Mouse (Mus musculus) liver, embryonic 11.5 days (tissue): ENCODE measurements at regions not wholly inside any gene's neighbourhood (a gene's known extent, or its start where the extent isn't known, plus 50 kb on each side); places are given as distances from the start of the nearest gene placed in this dataset.

Experiments
- ATAC-seq: fragments of 200-750 bp; cut with Nextera tagmentation; replicated peaks from 2 replicates; pipeline ENCODE4 v1.8.0; 2017; ENCODE audit warnings: moderate number of reproducible peaks, mild to moderate bottlenecking, moderate TSS enrichment, moderate library complexity; ENCODE audit not compliant: low FRiP score
- DNase-seq: peaks from one replicate; pipeline ENCODE4 v3.0.0-alpha.2; 2017; ENCODE audit warnings: low spot score
- H3K27ac ChIP-seq: fragments of 300-500 bp; sonication (generic); 2 replicates; pipeline ENCODE4 v1.5.1; 2014; ENCODE audit warnings: mild to moderate bottlenecking, low read depth, low read length, control low read depth
- H3K27me3 ChIP-seq: fragments of 300-500 bp; sonication (generic); replicated peaks from 2 replicates; pipeline ENCODE4 v1.6.1; 2014; ENCODE audit warnings: low read length, mixed read lengths; ENCODE audit not compliant: control insufficient read depth, insufficient read depth
- H3K36me3 ChIP-seq: fragments of 300-500 bp; sonication (generic); 2 replicates; pipeline ENCODE4 v1.6.1; 2014; ENCODE audit warnings: mild to moderate bottlenecking, low read length, moderate library complexity, mixed read lengths; ENCODE audit not compliant: control insufficient read depth, insufficient read depth
- H3K4me1 ChIP-seq: fragments of 300-500 bp; sonication (generic); replicated peaks from 2 replicates; pipeline ENCODE4 v1.6.1; 2014; ENCODE audit warnings: low read length, mixed read lengths; ENCODE audit not compliant: control insufficient read depth, insufficient read depth
- H3K4me2 ChIP-seq: fragments of 300-500 bp; sonication (generic); 2 replicates; pipeline ENCODE4 v1.6.1; 2014; ENCODE audit warnings: mild to moderate bottlenecking, control low read depth, moderate library complexity
- H3K4me3 ChIP-seq: fragments of 300-500 bp; sonication (generic); 2 replicates; pipeline ENCODE4 v1.5.1; 2014; ENCODE audit warnings: low read depth, low read length, control low read depth
- H3K9ac ChIP-seq: fragments of 300-500 bp; sonication (generic); 2 replicates; pipeline ENCODE4 v1.6.1; 2014; ENCODE audit warnings: low read depth, low read length, control low read depth
- H3K9me3 ChIP-seq: fragments of 300-500 bp; sonication (generic); 2 replicates; pipeline ENCODE4 v1.6.1; 2016; ENCODE audit warnings: low read length, inconsistent platforms, mixed read lengths; ENCODE audit not compliant: control insufficient read depth
- WGBS: fragments of 180-500 bp; shearing (Covaris S2); extraction: QIAGEN DNeasy Blood & Tissue Kit; methylation state at CpG from one replicate; pipeline ENCODE4 v1.1.7; 2014; 5-methylcytosine and 5-hydroxymethylcytosine counted together

- no peak overlapping the region for H3K4me3 ChIP-seq
- no peak overlapping the region for H3K27ac ChIP-seq
Measured at GRCm38 (mm10) chr7:70438908-70439307, 72.4 kb upstream of the Nr2f2 start.

GRCm38 (mm10) chr7:70433838-70434237 is 67.3 kb upstream of the Nr2f2 start:
- ATAC-seq (no peak), DNase-seq (no peak)
- Histone ChIP-seq H3K4me3 (no peak overlapping the region), H3K4me2 (no peak overlapping the region), H3K36me3 (no peaks in the 10 kb centered on the region), H3K4me1 (no peaks in the 10 kb centered on the region), H3K9ac (no peak overlapping the region), H3K27ac (no peak overlapping the region), H3K9me3 (no peaks in the 10 kb centered on the region), H3K27me3 (no peaks in the 10 kb centered on the region)
- 44% methylated on average over 8 of the region's 8 CpGs for WGBS

More at GRCm38 (mm10) chr7:70438908-70439307, 72.4 kb upstream of the Nr2f2 start:
- ATAC-seq (no peak), DNase-seq (no peak)
- Histone ChIP-seq H3K4me2 (no peak overlapping the region), H3K27me3 (no peaks in the 10 kb centered on the region), H3K36me3 (no peaks in the 10 kb centered on the region), H3K9me3 (no peaks in the 10 kb centered on the region), H3K4me1 (no peaks in the 10 kb centered on the region), H3K9ac (no peak overlapping the region)
- 87% methylated on average over 6 of the region's 6 CpGs for WGBS

- no peaks in the 10 kb centered on the region for H3K4me1 ChIP-seq
- H3K9me3 ChIP-seq = no peaks in the 10 kb centered on the region
- 85% methylated on average over 6 of the region's 6 CpGs for WGBS
- H3K4me2 ChIP-seq = no peak overlapping the region
- H3K36me3 ChIP-seq = no peaks in the 10 kb centered on the region
- H3K27ac ChIP-seq = no peak overlapping the region
- H3K9ac ChIP-seq = no peak overlapping the region
- ATAC-seq (no peak), DNase-seq (no peak)
- no peak overlapping the region for H3K4me3 ChIP-seq
- H3K27me3 ChIP-seq = no peaks in the 10 kb centered on the region
Measured at GRCm38 (mm10) chr7:70433358-70433757, 66.8 kb upstream of the Nr2f2 start.

GRCm38 (mm10) chr7:70431712-70432111 is 65.2 kb upstream of the Nr2f2 start:
- 66% methylated on average over 2 of the region's 2 CpGs for whole genome bisulfite sequencing
- Histone ChIP-seq H3K27me3 (no peaks in the 10 kb centered on the region), H3K9me3 (no peaks in the 10 kb centered on the region), H3K27ac (no peak overlapping the region), H3K4me1 (no peaks in the 10 kb centered on the region), H3K4me3 (no peak overlapping the region), H3K9ac (no peak overlapping the region), H3K4me2 (no peak overlapping the region), H3K36me3 (no peaks in the 10 kb centered on the region)
- ATAC-seq = no peak
- no peak for DNase-seq

- ATAC-seq = no peak
- Histone ChIP-seq H3K27me3 (no peaks in the 10 kb centered on the region), H3K9ac (no peak overlapping the region), H3K9me3 (no peaks in the 10 kb centered on the region), H3K4me3 (no peak overlapping the region), H3K27ac (no peak overlapping the region), H3K4me2 (no peak overlapping the region), H3K36me3 (no peaks in the 10 kb centered on the region), H3K4me1 (no peaks in the 10 kb centered on the region)
- WGBS = 39% methylated on average over 2 of the region's 2 CpGs
- no peak for DNase-seq
Measured at GRCm38 (mm10) chr7:70429326-70429725, 62.8 kb upstream of the Nr2f2 start.

- Histone ChIP-seq H3K9me3 (no peaks in the 10 kb centered on the region), H3K4me3 (no peak overlapping the region), H3K36me3 (no peaks in the 10 kb centered on the region), H3K4me2 (no peak overlapping the region), H3K9ac (no peak overlapping the region), H3K27me3 (no peaks in the 10 kb centered on the region), H3K4me1 (no peaks in the 10 kb centered on the region), H3K27ac (no peak overlapping the region)
- ATAC-seq (no peak), DNase-seq (no peak)
- 75% methylated on average over 4 of the region's 4 CpGs for WGBS
Measured at GRCm38 (mm10) chr7:70424231-70424620, 57.7 kb upstream of the Nr2f2 start.

GRCm38 (mm10) chr7:70423524-70424230 is 57.1 kb upstream of the Nr2f2 start:
- no peak overlapping the region for H3K9ac ChIP-seq
- H3K36me3 ChIP-seq = no peaks in the 10 kb centered on the region
- H3K27ac ChIP-seq = no peak overlapping the region
- no peak overlapping the region for H3K4me2 ChIP-seq
- H3K9me3 ChIP-seq = no peaks in the 10 kb centered on the region
- DNase-seq (no peak), ATAC-seq (no peak)
- H3K4me1 ChIP-seq = no peaks in the 10 kb centered on the region
- WGBS = 75% methylated on average over 10 of the region's 10 CpGs
- no peak overlapping the region for H3K4me3 ChIP-seq
- no peaks in the 10 kb centered on the region for H3K27me3 ChIP-seq

GRCm38 (mm10) chr7:70416185-70416941 is 49.8 kb upstream of the Nr2f2 start:
- Histone ChIP-seq H3K9me3 (no peaks in the 10 kb centered on the region), H3K27ac (no peak overlapping the region), H3K4me2 (no peak overlapping the region), H3K4me1 (no peaks in the 10 kb centered on the region), H3K9ac (no peak overlapping the region), H3K4me3 (no peak overlapping the region), H3K36me3 (no peaks in the 10 kb centered on the region), H3K27me3 (no peaks in the 10 kb centered on the region)
- WGBS = 80% methylated on average over 10 of the region's 10 CpGs
- ATAC-seq (no peak), DNase-seq (no peak)
